Mouse (Mus musculus): ENCODE data around the gene Ppox. TPM values are rescaled to one million over a fixed set of nuclear protein-coding genes. Genes with fewer than 3 reads are reported as not detected.

Ppox gene
- polyA plus RNA-seq, 1 experiment from 2014 or later, result 50.9 TPM

DNA sequence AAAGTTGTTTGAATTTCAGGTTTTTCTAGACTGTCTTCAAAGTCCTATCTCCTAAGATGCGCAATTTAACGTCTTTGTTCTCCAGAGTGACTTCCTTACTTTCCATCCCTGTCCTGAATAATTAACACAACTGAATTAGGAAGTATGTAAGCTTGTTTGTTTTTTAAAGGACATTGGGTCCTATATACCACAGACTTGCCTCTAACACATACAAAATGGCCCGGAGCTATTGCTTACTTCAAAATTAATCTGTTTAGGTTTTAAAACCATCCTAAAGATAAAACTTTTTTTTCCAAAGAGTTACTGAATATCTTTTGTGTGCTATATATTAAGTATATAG, 14.0 kb upstream of the Ppox start:
- DNase-seq (no peak), ATAC-seq (ENCODE audit: insufficient read depth) (0 out of 2 replicates have a peak, but pooled peaks have one; percentile 13)
- no peaks in the 10 kb centered on the region for H3K9me3 ChIP-seq (ENCODE audit: low read depth, low read length)
- peak overlapping the region; percentile 89 for H3K4me2 ChIP-seq
- peaks cover 1% of the 10 kb centered on the region for H3K36me3 ChIP-seq (ENCODE audit: insufficient read depth)
- H3K4me3 ChIP-seq (ENCODE audit: low read depth, low read length), result peak overlapping the region; percentile 64
- 12% methylated on average over 3 of the region's 3 CpGs for WGBS
- H3K9ac ChIP-seq, result peak overlapping the region; percentile 86
- peaks cover 8% of the 10 kb centered on the region; the same call in 1 of the 2 replicates for H3K27me3 ChIP-seq (ENCODE audit: insufficient read depth, low read length)
- peak overlapping the region; percentile 98 for H3K27ac ChIP-seq (ENCODE audit: low read depth)
- no peak for TF ChIP-seq CTCF (IDR thresholded peaks at IDR 0.05; ENCODE audit: low read depth)
- H3K4me1 ChIP-seq (ENCODE audit: insufficient read depth), result peaks cover 4% of the 10 kb centered on the region; the same call in 1 of the 2 replicates

DNA sequence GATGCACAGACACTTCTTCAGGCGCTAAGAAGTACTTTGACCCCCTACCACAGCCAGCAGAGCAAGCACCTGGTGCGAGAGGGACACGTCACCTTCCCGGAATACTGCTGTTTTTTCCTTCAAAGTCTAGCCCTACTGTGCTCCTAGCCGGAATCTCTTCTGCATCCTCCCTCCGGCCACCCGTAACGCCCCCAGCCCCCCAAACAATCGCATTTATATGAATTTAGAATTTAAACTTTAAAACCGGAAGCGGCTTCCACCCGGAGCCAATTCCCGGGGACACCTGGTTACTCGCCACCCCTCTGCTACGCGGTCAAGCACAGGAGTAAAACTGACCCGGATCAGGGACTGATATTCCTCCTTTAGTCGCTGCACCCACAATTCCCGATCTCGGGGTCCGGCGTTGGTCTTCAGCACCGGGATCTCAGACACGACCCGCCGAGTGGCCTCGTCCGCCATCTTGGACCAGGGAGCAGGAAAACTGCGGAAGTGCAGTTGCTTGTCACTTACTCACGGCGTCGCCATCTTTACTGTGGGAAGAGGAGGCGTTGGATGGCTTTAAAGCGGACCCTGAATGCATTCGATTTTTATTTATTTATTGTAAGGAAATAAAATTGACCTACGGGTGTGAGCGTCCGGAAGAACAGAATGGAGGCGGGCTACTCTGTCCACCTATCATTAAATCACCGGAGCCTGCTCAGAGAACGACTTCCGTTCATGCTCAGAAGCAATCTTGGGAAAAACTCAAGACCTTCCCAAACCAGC, 13.5 kb upstream of the Ppox start, which contains the start of gene Ufc1:
Gene Ufc1, minus strand, starts transcription at position 727 of the 765 bp plus-strand sequence.
- H3K36me3 ChIP-seq (ENCODE audit: insufficient read depth), result peaks cover 7% of the 10 kb centered on the region
- under 1% methylated on average over 42 of the region's 42 CpGs for WGBS
- peaks cover 4% of the 10 kb centered on the region; the same call in 1 of the 2 replicates for H3K4me1 ChIP-seq (ENCODE audit: insufficient read depth)
- no peaks in the 10 kb centered on the region for H3K9me3 ChIP-seq (ENCODE audit: low read depth, low read length)
- peaks cover 8% of the 10 kb centered on the region; the same call in 1 of the 2 replicates for H3K27me3 ChIP-seq (ENCODE audit: insufficient read depth, low read length)
- peak; percentile 53 for TF ChIP-seq CTCF (IDR thresholded peaks at IDR 0.05; ENCODE audit: low read depth)
- H3K4me3 ChIP-seq (ENCODE audit: low read depth, low read length), result peak within 1 kb of the TSS; percentile 64
- H3K27ac ChIP-seq (ENCODE audit: low read depth), result peak within 1 kb of the TSS; percentile 98
- DNase-seq, result peak; percentile 92
- peak; percentile 81 for ATAC-seq (ENCODE audit: insufficient read depth)
- peak within 1 kb of the TSS; percentile 86 for H3K9ac ChIP-seq
- H3K4me2 ChIP-seq, result peak within 1 kb of the TSS; percentile 89

- WGBS, result 27% methylated on average over 5 of the region's 5 CpGs
- Histone ChIP-seq H3K9me3 (ENCODE audit: low read depth, low read length) (no peaks in the 10 kb centered on the region), H3K4me1 (ENCODE audit: insufficient read depth) (peaks cover 4% of the 10 kb centered on the region; the same call in 1 of the 2 replicates), H3K27me3 (ENCODE audit: insufficient read depth, low read length) (peaks cover 8% of the 10 kb centered on the region; the same call in 1 of the 2 replicates), H3K4me2 (peak overlapping the region; percentile 89), H3K4me3 (ENCODE audit: low read depth, low read length) (peak overlapping the region; percentile 64), H3K27ac (ENCODE audit: low read depth) (peak overlapping the region; percentile 98), H3K9ac (peak overlapping the region; percentile 86), H3K36me3 (ENCODE audit: insufficient read depth) (peaks cover 13% of the 10 kb centered on the region)
- DNase-seq (peak; percentile 50), ATAC-seq (ENCODE audit: insufficient read depth) (no peak)
- TF ChIP-seq CTCF (IDR thresholded peaks at IDR 0.05; ENCODE audit: low read depth), result no peak
Observed at GRCm38 (mm10) chr1:171293906-171294297, 12.9 kb upstream of the Ppox start.

- H3K27ac ChIP-seq (ENCODE audit: low read depth), result no peak overlapping the region
- ATAC-seq (ENCODE audit: insufficient read depth), result no peak
- no peak for TF ChIP-seq CTCF (IDR thresholded peaks at IDR 0.05; ENCODE audit: low read depth)
- H3K27me3 ChIP-seq (ENCODE audit: insufficient read depth, low read length), result peaks cover 8% of the 10 kb centered on the region; the same call in 1 of the 2 replicates
- WGBS, result 80% methylated on average over 3 of the region's 3 CpGs
- H3K4me2 ChIP-seq, result peak overlapping the region; percentile 89
- no peaks in the 10 kb centered on the region for H3K9me3 ChIP-seq (ENCODE audit: low read depth, low read length)
- DNase-seq, result no peak
- H3K36me3 ChIP-seq (ENCODE audit: insufficient read depth), result peaks cover 18% of the 10 kb centered on the region
- H3K4me3 ChIP-seq (ENCODE audit: low read depth, low read length), result peak overlapping the region; percentile 64; the same call in 1 of the 2 replicates
- peaks cover 4% of the 10 kb centered on the region; the same call in 1 of the 2 replicates for H3K4me1 ChIP-seq (ENCODE audit: insufficient read depth)
- peak overlapping the region; percentile 86; the same call in 1 of the 2 replicates for H3K9ac ChIP-seq
Observed at GRCm38 (mm10) chr1:171293351-171293750, 12.4 kb upstream of the Ppox start.

DNA sequence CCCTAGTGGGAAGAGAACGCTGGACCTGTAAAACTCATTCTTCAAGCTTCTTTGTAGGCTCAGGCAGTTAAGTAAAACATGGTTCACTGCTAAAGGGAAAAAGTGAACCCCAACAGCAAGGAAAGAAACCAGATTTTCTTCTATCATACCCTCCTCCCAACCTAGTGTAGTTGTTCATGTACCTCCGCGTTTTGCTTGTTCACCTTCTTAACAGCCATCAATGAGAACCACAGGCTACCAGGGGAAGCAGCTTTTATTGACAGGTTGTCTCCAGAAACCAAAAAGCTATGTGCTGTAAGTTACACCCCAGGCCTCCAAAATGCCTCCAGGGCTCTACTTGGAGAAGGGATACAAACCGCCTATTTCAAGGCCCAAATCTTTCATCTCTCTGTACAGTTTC, 7.3 kb upstream of the Ppox start:
- H3K9ac ChIP-seq, result no peak overlapping the region
- no peaks in the 10 kb centered on the region for H3K9me3 ChIP-seq (ENCODE audit: low read depth, low read length)
- peak overlapping the region; percentile 25; the same call in 1 of the 2 replicates for H3K27ac ChIP-seq (ENCODE audit: low read depth)
- TF ChIP-seq CTCF (IDR thresholded peaks at IDR 0.05; ENCODE audit: low read depth), result no peak
- 64% methylated on average over 4 of the region's 4 CpGs for WGBS
- ATAC-seq (ENCODE audit: insufficient read depth), result no peak
- H3K4me1 ChIP-seq (ENCODE audit: insufficient read depth), result peaks cover 5% of the 10 kb centered on the region
- peaks cover 52% of the 10 kb centered on the region for H3K36me3 ChIP-seq (ENCODE audit: insufficient read depth)
- H3K4me3 ChIP-seq (ENCODE audit: low read depth, low read length), result no peak overlapping the region
- no peak for DNase-seq
- peak overlapping the region; percentile 62 for H3K4me2 ChIP-seq
- no peaks in the 10 kb centered on the region for H3K27me3 ChIP-seq (ENCODE audit: insufficient read depth, low read length)

GRCm38 (mm10) chr1:171287136-171288081, 6.4 kb upstream of the Ppox start, which contains the start of gene Usp21:
Gene Usp21, minus strand, starts transcription at chr1:171287991.
- under 1% methylated on average over 49 of the region's 49 CpGs for WGBS
- H3K9me3 ChIP-seq (ENCODE audit: low read depth, low read length), result no peaks in the 10 kb centered on the region
- peak; percentile 97 for DNase-seq
- H3K4me1 ChIP-seq (ENCODE audit: insufficient read depth), result peaks cover 5% of the 10 kb centered on the region; the same call in 1 of the 2 replicates
- no peaks in the 10 kb centered on the region for H3K27me3 ChIP-seq (ENCODE audit: insufficient read depth, low read length)
- TF ChIP-seq CTCF (IDR thresholded peaks at IDR 0.05; ENCODE audit: low read depth), result no peak
- H3K36me3 ChIP-seq (ENCODE audit: insufficient read depth), result peaks cover 61% of the 10 kb centered on the region
- peak within 1 kb of the TSS; percentile 90 for H3K27ac ChIP-seq (ENCODE audit: low read depth)
- peak within 1 kb of the TSS; percentile 74 for H3K4me3 ChIP-seq (ENCODE audit: low read depth, low read length)
- peak; percentile 95 for ATAC-seq (ENCODE audit: insufficient read depth)
- H3K9ac ChIP-seq, result peak within 1 kb of the TSS; percentile 86
- H3K4me2 ChIP-seq, result peak within 1 kb of the TSS; percentile 62
